Mouse (Mus musculus): Measurements from ENCODE around the gene Maged2. TPM values are rescaled to one million over a fixed set of nuclear protein-coding genes. Genes with fewer than 3 reads are reported as not detected.
"Not testable (repeated sequence)": the region's sequence is repeated elsewhere in the genome, so short reads cannot be mapped to it uniquely, and the experiment has no call there.

Gene Maged2
- total RNA-seq (2014; rRNA removed) = 323 and 332 TPM in 2 replicates
- polyA plus RNA-seq (2015; fragmentation: Nextera tagmentation; extraction: Ambion mirVana) = 345 and 386 TPM in 2 replicates

DNA sequence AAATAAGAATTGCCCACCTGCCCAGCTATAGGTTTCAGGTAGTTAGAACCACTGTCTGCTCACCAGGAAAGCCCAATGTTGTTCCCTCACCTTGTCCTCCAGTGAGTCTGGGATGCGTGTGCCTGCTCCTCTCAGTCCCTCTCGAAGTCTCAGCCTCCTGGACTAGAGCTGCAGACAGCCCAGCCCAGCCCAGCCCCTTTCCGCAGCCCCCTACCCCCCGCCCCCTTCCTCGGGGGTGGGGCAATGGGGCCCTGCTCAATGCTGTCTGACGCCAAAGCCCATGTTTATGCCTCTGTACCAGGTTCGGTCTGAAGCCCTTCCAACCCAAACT is at the start of gene Maged2:
Gene Maged2, minus strand, starts transcription at position 207 of the 331 bp plus-strand sequence.
- Histone ChIP-seq H3K27me3 (ENCODE audit: insufficient read depth, low read length) (no peaks in the 10 kb centered on the region), H3K4me3 (ENCODE audit: low read depth, low read length) (peak within 1 kb of the TSS; percentile 47), H3K27ac (ENCODE audit: low read depth, low read length) (peak within 1 kb of the TSS; percentile 85), H3K9me3 (ENCODE audit: low read length) (no peaks in the 10 kb centered on the region), H3K9ac (peak within 1 kb of the TSS; percentile 58), H3K36me3 (ENCODE audit: insufficient read depth) (peaks cover 13% of the 10 kb centered on the region), H3K4me2 (ENCODE audit: low read depth) (peak within 1 kb of the TSS; percentile 51), H3K4me1 (ENCODE audit: insufficient read depth) (no peaks in the 10 kb centered on the region)
- TF ChIP-seq CTCF (IDR thresholded peaks at IDR 0.05; ENCODE audit: low read depth) = no peak
- 31% methylated on average over 7 of the region's 7 CpGs for WGBS
- peak; percentile 12; the same call in 1 of the 2 replicates for ATAC-seq
- DNase-seq = no peak

- Histone ChIP-seq H3K9ac (no peak overlapping the region), H3K4me3 (ENCODE audit: low read depth, low read length) (no peak overlapping the region), H3K36me3 (ENCODE audit: insufficient read depth) (no peaks in the 10 kb centered on the region), H3K4me1 (ENCODE audit: insufficient read depth) (no peaks in the 10 kb centered on the region), H3K27ac (ENCODE audit: low read depth, low read length) (no peak overlapping the region), H3K27me3 (ENCODE audit: insufficient read depth, low read length) (no peaks in the 10 kb centered on the region), H3K9me3 (ENCODE audit: low read length) (no peaks in the 10 kb centered on the region), H3K4me2 (ENCODE audit: low read depth) (no peak overlapping the region)
- no peak for DNase-seq
- no peak for TF ChIP-seq CTCF (IDR thresholded peaks at IDR 0.05; ENCODE audit: low read depth)
- 85% methylated on average over 8 of the region's 8 CpGs for WGBS
- ATAC-seq = no peak
Observed at GRCm38 (mm10) chrX:150848230-150848629, 34.1 kb upstream of the Maged2 start.

DNA sequence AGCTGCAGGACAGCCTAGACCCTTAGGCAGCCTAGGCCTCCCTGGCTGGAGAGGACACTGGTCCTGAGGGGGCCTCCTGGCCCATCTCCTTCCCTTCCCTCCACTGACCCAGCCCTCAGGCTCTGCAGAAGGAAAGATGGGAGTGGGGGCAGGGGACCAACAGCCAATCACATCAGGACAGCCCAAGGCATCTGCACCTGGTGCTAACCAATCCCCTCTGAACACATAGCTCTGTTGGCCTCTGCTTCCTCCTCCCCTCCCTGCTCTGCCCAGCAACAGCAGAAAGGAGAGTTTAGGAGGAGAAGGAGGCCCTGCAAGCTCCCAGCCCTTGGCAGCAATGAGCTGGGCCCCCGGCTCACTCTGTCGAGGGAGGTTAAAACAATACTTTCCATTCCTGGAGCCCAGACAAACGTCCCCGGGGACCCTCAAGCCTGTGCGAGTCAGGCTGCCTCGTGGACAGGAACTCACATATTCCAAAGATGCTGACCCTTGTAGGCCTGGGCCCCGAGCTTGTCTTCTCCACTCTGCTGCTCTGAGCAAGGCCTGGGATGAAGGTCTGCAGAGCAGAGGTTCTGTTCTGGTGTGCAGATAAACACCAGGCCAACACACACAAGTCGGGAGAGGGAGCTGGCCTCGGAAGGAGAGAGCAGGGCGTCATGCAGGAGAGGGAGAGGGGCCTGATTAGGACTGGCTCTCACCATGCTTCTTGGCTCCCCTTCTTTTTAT is 31.5 kb upstream of the Maged2 start:
- not testable (repeated sequence) for H3K4me2 ChIP-seq (ENCODE audit: low read depth); H3K9me3 ChIP-seq (ENCODE audit: low read length); DNase-seq; H3K27ac ChIP-seq (ENCODE audit: low read depth, low read length); H3K36me3 ChIP-seq (ENCODE audit: insufficient read depth); H3K4me3 ChIP-seq (ENCODE audit: low read depth, low read length); H3K4me1 ChIP-seq (ENCODE audit: insufficient read depth); H3K27me3 ChIP-seq (ENCODE audit: insufficient read depth, low read length); H3K9ac ChIP-seq
- 61% methylated on average over 5 of the region's 10 CpGs for WGBS
- peak; percentile 89 for ATAC-seq

- not testable (repeated sequence) for H3K4me3 ChIP-seq (ENCODE audit: low read depth, low read length); H3K36me3 ChIP-seq (ENCODE audit: insufficient read depth); H3K9me3 ChIP-seq (ENCODE audit: low read length); H3K27me3 ChIP-seq (ENCODE audit: insufficient read depth, low read length); ATAC-seq; H3K9ac ChIP-seq; H3K4me2 ChIP-seq (ENCODE audit: low read depth); H3K27ac ChIP-seq (ENCODE audit: low read depth, low read length); DNase-seq; H3K4me1 ChIP-seq (ENCODE audit: insufficient read depth)
- 88% methylated on average over 1 of the region's 4 CpGs for WGBS
Observed at GRCm38 (mm10) chrX:150843257-150843656, 29.1 kb upstream of the Maged2 start.

DNA sequence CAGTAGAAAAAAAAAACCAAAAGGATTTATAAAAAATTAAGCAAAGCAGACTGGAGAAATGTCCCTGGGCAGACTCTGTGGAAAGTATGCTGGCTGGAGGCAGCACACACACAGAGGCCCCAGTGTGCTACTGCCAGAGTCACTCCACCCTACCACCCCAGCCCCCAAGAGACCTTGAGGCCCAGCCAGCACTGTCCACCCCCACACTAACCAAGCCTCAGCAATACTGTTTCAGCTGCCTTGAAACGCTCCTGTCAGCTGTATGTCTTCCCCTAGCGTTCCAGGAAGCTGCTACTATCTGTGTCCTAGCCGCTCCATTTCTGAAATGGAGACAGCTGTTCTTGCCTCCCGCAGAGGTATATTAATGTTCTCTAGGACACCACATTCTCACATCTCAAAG is 16.2 kb upstream of the Maged2 start:
- no peak for TF ChIP-seq CTCF (IDR thresholded peaks at IDR 0.05; ENCODE audit: low read depth)
- no peak for DNase-seq
- Histone ChIP-seq H3K4me3 (ENCODE audit: low read depth, low read length) (no peak overlapping the region), H3K9me3 (ENCODE audit: low read length) (no peaks in the 10 kb centered on the region), H3K36me3 (ENCODE audit: insufficient read depth) (no peaks in the 10 kb centered on the region), H3K9ac (no peak overlapping the region), H3K27me3 (ENCODE audit: insufficient read depth, low read length) (no peaks in the 10 kb centered on the region), H3K4me2 (ENCODE audit: low read depth) (no peak overlapping the region), H3K4me1 (ENCODE audit: insufficient read depth) (no peaks in the 10 kb centered on the region), H3K27ac (ENCODE audit: low read depth, low read length) (no peak overlapping the region)
- no peak for ATAC-seq
- WGBS = 83% methylated on average over 4 of the region's 4 CpGs

DNA sequence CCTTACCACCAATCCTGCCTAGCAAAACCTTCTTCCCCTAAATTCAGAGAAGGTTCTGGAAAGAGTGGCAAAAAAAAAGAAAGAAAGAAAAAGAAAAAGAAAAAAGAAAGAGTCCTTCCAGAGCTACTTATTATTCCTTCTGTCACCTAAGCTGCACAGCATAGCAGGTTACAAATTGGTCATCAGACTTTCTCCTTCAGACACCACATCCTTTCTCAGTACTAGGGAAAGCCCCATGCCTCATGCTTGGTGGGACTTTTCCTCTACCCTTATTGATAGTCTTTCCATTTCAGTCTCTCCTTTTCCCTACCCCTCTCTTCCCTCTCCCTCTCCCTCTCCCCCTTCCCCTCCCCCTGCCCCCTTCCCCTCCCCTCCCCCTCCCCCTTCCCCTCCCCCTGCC is 3.1 kb upstream of the Maged2 start:
- H3K4me1 ChIP-seq (ENCODE audit: insufficient read depth) = no peaks in the 10 kb centered on the region
- H3K9ac ChIP-seq = no peak overlapping the region

DNA sequence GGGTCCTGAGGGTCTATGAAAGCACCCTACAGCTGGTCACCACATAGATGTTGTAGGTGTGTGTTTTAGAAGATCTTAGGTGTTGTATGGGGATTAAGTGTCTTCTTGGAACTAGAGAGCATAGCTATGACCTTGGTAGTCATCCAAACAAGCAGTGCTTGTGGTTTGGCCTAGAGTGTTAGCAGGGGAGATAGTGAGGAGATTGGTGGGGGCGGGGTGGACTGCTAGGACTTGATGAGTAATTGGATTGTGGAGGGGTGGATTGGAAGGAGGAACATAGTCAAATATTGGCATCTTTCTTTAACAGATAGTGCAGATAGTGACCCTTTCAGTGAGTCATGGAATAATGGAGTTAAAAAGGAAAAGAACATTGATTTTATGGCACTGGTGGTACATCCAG is 1.5 kb upstream of the Maged2 start:
- WGBS = 74% methylated on average over 1 of the region's 1 CpGs
- DNase-seq = no peak
- Histone ChIP-seq H3K4me2 (ENCODE audit: low read depth) (no peak overlapping the region), H3K27ac (ENCODE audit: low read depth, low read length) (no peak overlapping the region), H3K4me3 (ENCODE audit: low read depth, low read length) (no peak overlapping the region), H3K27me3 (ENCODE audit: insufficient read depth, low read length) (no peaks in the 10 kb centered on the region), H3K4me1 (ENCODE audit: insufficient read depth) (no peaks in the 10 kb centered on the region), H3K9ac (no peak overlapping the region), H3K36me3 (ENCODE audit: insufficient read depth) (peaks cover 12% of the 10 kb centered on the region; the same call in 1 of the 2 replicates), H3K9me3 (ENCODE audit: low read length) (no peaks in the 10 kb centered on the region)
- no peak for TF ChIP-seq CTCF (IDR thresholded peaks at IDR 0.05; ENCODE audit: low read depth)
- ATAC-seq = no peak

More for the DNA sequence above, 3.1 kb upstream of the Maged2 start:
- no peak for DNase-seq
- no peaks in the 10 kb centered on the region for H3K9me3 ChIP-seq (ENCODE audit: low read length)
- no peak for TF ChIP-seq CTCF (IDR thresholded peaks at IDR 0.05; ENCODE audit: low read depth)
- H3K4me2 ChIP-seq (ENCODE audit: low read depth) = no peak overlapping the region
- no peaks in the 10 kb centered on the region for H3K36me3 ChIP-seq (ENCODE audit: insufficient read depth)
- H3K27me3 ChIP-seq (ENCODE audit: insufficient read depth, low read length) = no peaks in the 10 kb centered on the region
- no peak for ATAC-seq
- no peak overlapping the region for H3K27ac ChIP-seq (ENCODE audit: low read depth, low read length)
- H3K4me3 ChIP-seq (ENCODE audit: low read depth, low read length) = no peak overlapping the region

All from forebrain, postnatal 0 days (tissue).